Mouse (Mus musculus) v-Abl transformed pro-B cells (cell line): ENCODE data around the gene Plekhb2.

Source experiments
- in situ Hi-C, 2 experiments: fragments of 400-800 bp; cut with MboI; formaldehyde crosslinking; loops; one replicate each; pipeline ENCODE4 v1.15.1; 2025; ENCODE audit not compliant: unreplicated experiment in 2 of 2

Gene Plekhb2

DNA sequence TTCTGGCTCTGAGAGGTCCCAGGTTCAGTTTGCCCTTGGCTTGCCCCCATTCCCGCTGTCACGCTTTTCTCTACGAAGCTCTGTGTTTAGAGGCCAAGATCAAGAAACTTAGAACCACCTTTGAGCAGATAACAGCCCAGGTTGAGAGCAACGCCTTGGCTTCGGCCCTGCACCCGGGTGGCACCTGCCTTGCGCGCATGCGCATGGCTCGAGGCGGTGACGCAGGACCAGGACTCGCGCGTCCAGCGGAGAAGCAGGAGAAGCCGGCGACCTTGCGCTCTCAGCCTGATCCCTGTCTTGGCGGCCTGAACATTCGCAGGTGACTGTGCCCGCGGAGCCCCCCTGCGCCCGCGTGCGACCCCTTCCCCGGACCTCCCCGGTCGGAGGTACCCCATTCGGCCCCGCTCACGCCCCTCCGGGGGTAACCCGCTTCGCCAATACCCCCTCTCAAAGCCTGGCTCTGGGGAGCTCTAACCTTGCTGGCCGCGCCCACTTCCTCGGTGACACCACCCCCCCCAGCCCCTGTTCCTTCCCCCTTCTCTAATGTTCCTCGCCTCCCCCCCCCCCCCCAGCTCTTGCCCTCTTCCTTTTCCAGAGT, at the start of gene Plekhb2:
TSS of gene Plekhb2 (plus strand) at position 232 of the 598 bp plus-strand sequence.
- in situ Hi-C loops = loop anchor here (10.0 to 25.0 kb wide), 6 partner anchors 338 to 1637 kb away; partner anchors contain the start of gene Ptpn18 (in 1 of the 2)

DNA sequence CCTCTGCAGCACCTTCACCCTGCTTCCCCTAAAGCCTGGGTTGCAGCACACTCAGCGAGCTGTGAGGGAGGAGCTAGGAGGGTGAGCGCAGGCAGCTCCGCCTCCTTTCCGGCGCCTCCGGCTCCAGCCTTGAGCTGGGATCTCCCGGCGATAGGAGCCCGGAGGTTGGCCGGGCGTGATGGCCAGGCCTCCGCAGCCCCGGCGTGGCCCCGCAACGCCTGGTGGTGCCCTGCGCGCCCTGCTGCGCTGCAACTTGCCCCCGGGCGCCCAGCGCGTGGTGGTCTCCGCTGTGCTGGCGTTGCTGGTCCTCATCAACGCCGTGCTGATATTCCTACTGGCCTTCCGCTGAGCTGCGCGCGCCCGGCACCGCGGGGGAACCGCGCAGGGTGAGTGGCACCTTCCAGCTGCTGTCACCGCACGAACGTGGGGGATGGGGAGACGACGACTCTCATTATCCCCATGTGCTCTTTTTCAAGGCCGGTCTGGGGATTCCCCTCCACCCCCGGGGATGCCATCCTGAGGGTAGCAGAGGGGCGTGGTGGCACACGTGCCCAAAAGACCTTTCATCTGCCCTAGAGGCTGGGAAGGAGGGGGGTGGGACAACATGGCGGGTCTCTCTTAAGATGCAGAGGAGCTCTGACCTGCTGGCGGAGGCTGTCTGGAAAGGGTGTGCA, 48.0 kb upstream of the Plekhb2 start:
- in situ Hi-C loops = no loop called here

DNA sequence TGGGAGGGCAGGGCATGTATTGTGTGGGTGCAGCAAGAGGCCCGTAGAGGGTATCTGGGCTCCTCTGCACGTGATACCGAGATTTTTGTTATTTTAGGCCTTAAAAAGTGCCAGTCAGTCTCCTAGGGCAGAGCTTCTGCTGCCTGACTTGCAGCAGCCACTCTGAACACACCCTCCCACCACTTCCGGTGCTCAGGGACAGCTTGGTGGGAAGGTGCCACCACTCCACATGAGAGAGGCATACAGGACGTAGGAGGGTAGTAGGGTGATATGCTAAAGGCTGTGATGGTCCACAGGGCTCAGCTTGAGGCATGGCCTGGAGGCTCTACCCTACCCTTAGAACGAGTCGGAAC, 47.5 kb upstream of the Plekhb2 start:
- in situ Hi-C loops = no loop called here

DNA sequence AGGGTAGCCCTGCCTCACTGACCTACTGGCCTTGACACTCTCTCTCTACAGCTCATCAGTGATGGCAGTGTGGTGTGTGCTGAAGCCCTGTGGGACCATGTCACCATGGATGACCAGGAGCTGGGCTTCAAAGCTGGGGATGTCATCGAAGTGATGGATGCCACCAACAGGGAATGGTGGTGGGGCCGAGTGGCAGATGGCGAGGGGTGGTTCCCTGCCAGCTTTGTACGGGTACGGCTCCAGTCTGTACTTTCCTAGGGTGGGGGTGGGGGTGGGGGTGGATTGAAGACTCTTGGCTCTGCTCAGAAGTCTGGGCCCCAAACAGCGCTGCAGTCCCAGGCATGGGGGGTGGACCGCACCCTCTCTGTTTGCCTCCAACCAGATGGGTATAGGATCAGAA, 44.9 kb upstream of the Plekhb2 start:
- in situ Hi-C loops = no loop called here

DNA sequence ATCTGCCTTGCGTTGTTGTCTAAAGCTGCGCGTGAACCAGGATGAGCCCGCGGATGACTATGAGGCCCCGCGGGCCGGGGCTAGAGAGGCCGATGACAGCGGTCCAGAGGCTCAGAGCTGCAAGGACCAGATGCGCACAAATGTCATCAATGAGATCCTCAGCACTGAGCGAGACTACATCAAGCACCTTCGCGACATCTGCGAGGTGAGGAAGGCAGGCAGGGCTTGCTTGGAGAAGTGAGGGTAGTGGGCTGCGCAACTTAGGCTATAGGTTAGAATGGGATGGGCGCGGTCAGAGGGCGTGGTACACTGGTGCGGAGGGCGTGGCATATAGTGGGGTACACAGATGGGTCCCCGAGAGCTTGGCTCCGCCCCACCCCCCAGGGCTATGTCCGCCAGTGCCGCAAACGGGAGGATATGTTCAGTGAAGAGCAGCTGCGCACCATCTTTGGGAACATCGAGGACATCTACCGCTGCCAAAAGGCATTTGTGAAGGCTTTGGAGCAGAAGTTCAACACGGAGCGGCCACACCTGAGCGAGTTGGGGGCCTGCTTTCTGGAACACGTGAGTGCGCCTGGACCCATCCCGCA, 43.8 kb upstream of the Plekhb2 start:
- in situ Hi-C loops = no loop called here

DNA sequence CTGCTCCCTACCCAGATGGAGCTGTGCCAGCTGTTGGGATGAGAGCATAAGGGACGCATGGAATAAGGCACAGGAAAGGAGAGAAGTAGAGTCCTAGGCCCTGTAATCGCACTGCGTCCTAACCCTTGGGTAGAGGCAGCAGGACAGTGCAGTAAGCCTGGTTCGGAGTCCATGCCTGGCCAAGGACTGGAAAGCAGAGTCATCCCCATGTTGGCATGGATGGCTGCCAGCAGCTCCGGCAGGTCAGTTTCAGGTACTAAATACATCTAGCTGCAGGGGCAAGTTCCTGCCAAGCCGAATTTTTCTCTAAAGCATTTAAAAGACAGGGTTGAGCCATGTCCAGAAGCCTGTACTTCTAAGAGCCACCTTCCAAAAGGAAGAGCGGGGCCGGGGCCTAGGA, 41.3 kb upstream of the Plekhb2 start:
- in situ Hi-C loops = no loop called here

DNA sequence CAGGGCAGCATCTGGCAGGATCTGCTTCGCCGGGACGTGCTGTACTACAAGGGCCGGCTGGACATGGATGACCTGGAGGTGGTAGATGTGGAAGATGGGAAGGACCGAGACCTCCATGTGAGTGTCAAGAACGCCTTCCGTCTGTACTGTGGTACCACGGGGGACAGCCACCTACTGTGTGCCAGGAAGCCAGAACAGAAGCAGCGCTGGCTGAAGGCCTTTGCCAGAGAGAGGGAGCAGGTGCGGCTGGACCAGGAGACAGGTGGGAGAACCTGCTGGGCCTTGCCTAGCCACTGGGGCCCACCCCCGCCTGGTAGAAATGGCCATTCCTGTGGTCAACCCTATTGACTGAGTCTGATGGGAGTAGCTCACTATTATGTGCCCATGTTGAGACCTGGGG, 39.5 kb upstream of the Plekhb2 start:
- in situ Hi-C loops = no loop called here

DNA sequence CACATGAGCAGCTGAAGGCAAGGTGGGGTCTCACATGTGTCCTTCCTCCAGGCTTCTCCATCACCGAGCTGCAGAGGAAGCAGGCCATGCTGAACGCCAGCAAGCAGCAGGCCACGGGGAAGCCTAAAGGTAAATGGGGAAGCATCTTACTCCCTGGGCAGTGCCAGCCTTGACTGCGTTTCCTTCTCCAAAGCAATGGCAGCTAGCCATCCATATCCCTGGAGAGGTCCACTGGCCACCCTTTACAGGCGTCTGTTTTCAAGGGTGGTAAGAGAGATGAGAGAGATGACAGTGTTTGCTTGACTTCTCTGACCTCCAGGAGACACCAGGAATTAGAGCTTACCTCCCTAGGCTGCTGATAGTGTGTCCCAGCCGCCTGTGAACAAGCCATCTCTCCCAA, 38.7 kb upstream of the Plekhb2 start:
- in situ Hi-C loops = no loop called here

DNA sequence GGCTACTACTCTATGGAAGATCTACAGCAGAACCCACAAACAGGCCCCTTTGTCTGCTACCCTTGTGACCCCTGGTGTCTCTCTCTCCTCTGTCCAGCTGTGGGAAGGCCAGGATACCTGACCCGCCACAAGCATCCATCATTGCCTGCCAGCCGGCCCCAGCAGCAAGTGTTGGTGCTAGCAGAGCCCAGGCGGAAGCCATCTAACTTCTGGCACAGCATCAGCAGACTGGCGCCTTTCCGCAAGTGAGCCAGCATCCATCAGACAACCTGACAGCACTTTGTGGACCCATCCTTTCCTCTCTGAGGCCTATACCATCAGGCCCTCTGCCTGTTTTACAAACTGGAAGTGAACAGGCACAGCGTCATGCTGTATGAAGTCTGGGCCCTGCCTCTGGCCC, 38.2 kb upstream of the Plekhb2 start:
- in situ Hi-C loops = no loop called here

DNA sequence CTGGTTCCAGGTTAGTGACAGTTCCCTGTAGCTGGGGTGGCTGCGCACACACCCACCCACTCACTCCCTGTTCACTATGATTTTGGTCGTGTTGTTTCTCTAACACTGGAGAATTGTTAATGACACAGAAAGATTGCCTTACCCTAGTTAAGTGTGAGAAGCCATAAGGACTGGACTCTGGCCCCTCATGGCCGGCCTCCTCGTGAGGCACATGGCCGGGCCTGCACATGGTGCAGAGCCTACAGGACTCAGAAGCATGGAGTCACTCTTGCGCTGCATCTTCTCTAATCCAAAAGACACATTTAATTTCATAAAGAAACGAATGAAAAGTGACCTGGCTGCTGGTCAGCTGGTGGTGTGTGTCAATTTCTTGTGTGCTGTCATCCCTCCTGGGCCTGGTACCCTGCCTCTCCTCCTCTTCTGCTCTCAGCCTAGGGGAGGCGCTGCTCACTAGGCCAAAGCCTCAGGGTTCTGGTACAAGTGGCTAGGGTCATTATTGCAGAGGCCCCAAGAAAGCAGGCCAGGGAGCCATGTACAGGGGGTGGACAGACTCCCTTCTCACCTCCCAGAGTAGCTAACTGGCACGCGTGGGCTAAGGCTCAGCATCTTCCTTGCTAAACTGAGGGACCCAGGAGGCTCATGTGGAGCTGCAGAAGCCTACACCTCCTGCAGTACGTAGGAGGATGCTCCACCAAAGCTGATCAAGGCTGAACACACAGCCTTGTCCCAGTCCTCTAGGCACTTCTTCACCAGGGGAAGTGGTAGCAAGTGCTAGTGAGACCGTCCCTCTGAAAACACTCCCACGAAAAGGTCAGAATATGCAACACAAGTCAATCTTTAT, 37.1 kb upstream of the Plekhb2 start:
- in situ Hi-C loops = no loop called here

DNA sequence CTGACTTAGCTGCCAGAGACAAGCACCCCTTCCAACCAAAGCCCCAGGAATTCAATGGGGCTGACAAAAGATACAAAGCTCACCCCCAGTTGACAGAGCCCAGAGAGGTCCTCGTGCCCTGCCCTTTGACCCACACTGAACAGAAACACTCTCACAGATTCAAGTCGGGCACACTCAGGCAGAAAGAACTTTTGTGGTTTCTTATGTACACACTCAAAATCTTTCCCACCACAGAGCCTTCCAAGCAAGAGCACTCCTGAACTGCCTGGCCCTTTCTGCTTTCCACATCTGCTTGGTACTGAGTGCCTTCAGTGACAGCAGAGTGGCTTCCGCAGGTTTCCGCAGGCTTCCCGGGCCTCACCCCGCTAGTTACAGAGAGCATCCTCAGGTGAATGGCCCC, 33.9 kb upstream of the Plekhb2 start:
- in situ Hi-C loops = no loop called here

DNA sequence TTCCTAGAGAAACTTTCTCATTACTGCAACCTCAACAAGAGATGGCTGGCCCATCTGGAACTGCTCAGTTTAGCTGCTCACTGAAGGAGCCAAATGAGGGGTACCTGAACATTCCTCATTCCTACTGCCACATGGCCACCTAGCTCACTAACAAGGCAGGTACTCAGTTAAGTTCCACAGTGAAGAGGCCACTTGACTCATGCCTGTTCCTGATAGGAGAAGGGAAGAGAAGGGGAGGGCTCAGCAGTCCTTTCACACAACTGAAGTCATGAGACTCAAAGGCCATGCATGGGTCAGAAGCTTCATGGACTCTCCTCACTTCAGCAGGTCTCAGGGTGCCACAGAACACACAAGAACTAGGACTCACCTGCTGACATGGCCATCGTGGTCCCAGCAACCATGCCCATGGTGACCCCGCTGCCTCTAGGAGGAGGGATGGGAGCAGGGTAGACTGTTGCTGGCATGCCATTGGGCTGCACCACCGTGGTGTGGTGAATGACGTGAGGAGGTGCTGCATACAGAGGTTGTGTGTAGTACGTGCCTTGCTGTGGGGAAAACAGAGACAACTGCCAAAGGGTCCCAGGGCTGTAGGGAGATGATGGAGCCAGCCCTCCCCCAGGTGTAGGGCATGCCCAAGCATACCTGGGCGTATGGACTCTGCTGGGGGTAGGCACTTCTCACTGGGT, 30.4 kb upstream of the Plekhb2 start:
- in situ Hi-C loops = no loop called here

DNA sequence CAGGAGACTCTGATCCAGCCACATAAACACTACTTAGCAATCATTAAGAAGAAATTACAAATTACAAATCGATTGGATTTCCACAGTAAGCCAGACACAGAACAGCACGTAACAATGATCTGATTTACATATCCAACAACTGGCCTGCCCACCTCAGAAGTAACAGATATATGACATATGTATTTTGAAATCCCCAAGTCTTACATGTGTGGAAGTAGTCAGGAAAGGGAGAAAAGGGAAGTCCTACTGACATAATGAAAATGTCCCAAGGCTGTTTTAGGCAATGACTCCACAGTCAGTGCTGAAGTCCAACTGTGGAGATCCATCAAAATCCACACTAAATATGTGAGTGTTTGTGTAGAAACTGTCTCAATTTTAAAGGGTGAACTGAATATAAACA, 28.4 kb upstream of the Plekhb2 start:
- in situ Hi-C loops = no loop called here

DNA sequence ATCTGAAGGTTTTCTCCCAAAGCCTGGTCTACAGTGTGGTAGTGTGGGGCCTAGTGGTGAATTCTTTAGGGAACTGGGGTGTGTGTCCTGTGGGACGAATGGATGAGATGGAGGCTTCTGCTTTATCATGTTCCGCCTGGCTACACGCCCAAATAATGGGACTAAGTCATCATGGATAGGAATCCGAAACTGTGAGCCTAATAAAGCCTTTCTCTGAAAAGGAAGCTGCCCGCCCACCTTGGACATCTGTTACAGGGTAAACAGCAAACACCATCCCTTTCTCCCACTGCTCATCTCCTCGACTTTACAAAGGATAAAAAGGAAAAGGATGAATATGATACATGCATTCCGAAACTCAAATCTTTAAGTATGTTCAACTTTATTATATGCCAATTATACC, 27.8 kb upstream of the Plekhb2 start:
- in situ Hi-C loops = no loop called here

DNA sequence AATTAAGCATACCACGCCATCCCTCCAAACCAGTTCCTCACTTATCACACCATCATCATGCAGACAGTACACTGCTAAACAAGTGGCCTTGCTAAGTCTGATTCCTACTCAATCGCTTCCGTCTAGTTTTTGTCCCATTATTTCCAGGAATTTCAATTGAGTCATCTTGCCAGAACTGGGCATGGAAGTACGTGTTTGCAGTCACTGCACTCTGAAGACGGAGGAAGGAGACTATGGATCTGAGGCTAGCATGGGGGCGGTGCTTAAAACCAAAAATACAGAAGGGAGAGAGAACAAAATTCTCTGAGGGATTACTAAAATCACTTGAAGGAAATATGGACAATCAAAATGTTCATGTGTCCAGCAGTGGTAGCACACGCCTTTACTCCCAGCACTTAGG, 27.0 kb upstream of the Plekhb2 start:
- in situ Hi-C loops = no loop called here

DNA sequence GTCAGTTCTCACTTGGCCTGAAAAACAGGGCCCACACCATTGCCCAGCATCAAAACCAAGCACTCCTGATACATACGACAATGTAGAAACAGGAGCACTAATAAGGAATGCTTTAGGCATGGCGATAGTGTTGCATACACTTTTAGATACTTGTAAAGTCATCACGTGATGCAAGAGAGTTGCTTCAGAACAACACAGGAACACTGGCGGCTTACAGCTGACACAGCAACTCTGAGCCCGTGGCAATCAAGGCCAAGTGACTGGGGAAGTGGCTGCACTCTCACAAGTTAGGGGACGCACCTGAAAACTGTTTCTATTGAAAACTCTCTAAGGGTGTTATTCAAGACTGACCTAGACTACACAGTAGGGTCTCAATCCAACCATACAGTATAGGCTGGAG, 26.4 kb upstream of the Plekhb2 start:
- in situ Hi-C loops = no loop called here

DNA sequence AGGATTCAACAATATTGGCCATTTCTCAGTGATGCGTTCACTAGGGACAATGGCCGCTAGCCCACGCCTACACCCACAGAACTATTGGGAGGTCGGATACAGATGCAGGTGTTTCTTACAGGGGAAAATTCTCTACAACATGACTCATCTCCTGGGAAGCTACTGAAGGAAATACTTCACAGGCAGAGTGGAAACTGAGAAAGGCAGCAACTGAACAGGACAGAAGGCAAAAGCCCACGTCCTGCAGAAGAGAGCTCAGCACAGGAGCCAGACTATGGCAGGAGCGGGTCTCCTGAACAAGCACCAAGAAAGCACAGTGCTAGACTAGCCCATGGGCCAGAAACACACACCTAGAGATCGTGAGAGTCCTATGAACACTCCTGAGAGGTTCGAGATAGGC, 25.6 kb upstream of the Plekhb2 start:
- in situ Hi-C loops = no loop called here

DNA sequence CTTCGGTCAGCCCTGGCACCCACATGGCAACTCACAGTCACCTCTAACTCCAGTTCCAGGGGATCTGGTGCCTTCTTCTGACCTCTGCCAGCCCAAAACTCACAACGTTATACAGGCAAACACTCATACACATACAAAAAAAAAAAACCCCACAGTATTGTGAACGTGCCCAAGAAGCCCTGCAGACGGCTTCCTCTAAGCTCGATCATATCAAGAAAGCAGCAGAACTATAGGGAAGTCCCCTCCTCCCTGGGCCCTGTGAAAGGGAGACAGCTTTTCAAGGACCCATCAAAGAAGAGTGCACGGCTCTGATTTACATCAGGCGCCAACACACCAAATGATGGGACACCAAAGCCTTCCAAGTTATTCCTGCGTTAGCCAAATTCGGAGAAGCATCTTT, 23.9 kb upstream of the Plekhb2 start:
- in situ Hi-C loops = loop anchor here in 1 of 2 experiments (25.0 kb wide), 1 partner anchor 364 kb away; the partner anchor contains the start of gene Ptpn18

DNA sequence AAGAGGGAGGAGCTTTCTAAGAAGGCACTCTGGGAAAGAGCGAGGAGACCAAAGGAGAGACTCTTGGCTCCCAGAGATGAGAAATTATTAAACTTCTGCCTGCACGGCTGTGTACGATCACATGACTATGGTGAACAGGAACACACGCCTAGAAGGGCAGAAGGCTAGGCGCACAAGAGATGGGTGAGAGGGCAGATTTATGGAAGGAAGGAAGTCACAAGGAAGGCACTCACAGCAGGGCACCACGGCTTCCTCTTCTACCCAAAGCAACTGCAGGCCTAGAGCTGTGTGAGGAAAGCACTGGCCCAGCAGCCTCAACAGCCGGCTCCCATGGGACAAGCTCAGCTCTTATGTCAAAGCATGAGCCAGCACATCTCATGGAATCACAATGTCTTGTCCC, 21.9 kb upstream of the Plekhb2 start:
- in situ Hi-C loops = loop anchor here in 1 of 2 experiments (25.0 kb wide), 1 partner anchor 366 kb away; the partner anchor contains the start of gene Ptpn18

DNA sequence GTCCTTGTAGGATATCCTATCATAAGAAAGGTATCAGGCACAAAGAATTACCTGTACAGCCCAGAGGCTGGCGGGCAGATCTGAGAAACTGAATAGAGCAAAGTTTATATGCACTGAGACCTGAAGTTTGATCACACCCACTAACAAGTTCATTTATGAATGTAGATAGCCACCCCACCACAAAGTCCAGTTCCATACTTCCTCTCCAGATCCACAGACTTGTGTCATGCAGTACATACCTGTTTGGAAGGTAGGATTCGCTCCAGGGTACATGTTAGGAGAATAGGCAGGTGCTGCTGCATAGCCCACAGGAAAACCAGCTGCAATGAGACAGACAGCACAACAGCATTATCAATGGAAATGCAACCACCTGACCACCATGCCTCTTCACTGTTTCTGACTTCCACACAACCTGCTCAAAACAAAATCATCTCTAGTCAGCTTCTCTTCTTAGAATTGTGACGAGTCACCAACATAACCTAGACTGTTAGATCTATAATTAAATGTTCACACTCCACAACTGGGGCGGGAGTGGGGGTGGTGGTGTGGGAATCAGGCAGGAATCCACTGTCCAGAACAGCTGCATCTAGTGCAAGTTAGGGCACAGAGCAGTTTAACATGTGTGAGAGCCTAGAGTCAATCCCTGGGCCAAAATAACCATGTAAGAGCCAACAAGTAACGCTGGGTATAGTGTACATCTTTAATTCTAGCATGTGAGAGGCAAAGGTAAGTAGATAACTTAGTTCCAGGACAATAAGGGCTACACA, 21.1 kb upstream of the Plekhb2 start:
- in situ Hi-C loops = loop anchor here in 1 of 2 experiments (25.0 kb wide), 1 partner anchor 366 kb away; the partner anchor contains the start of gene Ptpn18
